Mouse (Mus musculus) forebrain, embryonic 10.5 days (tissue): Measurements from ENCODE around the gene Smn1. TPM values are rescaled to one million over a fixed set of nuclear protein-coding genes. Genes with fewer than 3 reads are reported as not detected.

Experiments
- DNase-seq: peaks from one replicate; pipeline ENCODE4 v3.0.0-alpha.2; 2017; ENCODE audit warnings: low spot score; ENCODE audit errors: extremely low spot score
- H3K27ac ChIP-seq: fragments of 300-500 bp; sonication (generic); 2 replicates; pipeline ENCODE4 v1.5.1; 2016; ENCODE audit warnings: mild to moderate bottlenecking
- H3K27me3 ChIP-seq: fragments of 300-500 bp; sonication (generic); 2 replicates; pipeline ENCODE4 v1.6.1; 2016; ENCODE audit warnings: mild to moderate bottlenecking; ENCODE audit not compliant: poor library complexity, severe bottlenecking
- H3K36me3 ChIP-seq: fragments of 300-500 bp; sonication (generic); replicated peaks from 2 replicates; pipeline ENCODE4 v1.6.1; 2016; ENCODE audit warnings: mild to moderate bottlenecking, moderate library complexity
- H3K4me1 ChIP-seq: fragments of 300-500 bp; sonication (generic); 2 replicates; pipeline ENCODE4 v1.6.1; 2016
- H3K4me3 ChIP-seq: fragments of 300-500 bp; sonication (generic); 2 replicates; pipeline ENCODE4 v1.5.1; 2016; ENCODE audit warnings: mild to moderate bottlenecking, moderate library complexity
- H3K9me3 ChIP-seq: fragments of 300-500 bp; sonication (generic); 2 replicates; pipeline ENCODE4 v1.6.1; 2016; ENCODE audit warnings: mild to moderate bottlenecking, moderate library complexity
- WGBS: fragments of 180-500 bp; shearing (Covaris S2); methylation state at CpG from one replicate; pipeline ENCODE4 v1.1.7; 2016; 5-methylcytosine and 5-hydroxymethylcytosine counted together
- polyA plus RNA-seq: library from polyadenylated mRNA; unstranded; fragments of >200 nt; fragmentation: Nextera tagmentation; extraction: Ambion mirVana; gene quantifications from 2 replicates; pipeline ENCODE4 v1.2.1, GENCODE M21; 2016

Gene Smn1
- 90.5 and 96.0 TPM in 2 replicates for polyA plus RNA-seq

DNA sequence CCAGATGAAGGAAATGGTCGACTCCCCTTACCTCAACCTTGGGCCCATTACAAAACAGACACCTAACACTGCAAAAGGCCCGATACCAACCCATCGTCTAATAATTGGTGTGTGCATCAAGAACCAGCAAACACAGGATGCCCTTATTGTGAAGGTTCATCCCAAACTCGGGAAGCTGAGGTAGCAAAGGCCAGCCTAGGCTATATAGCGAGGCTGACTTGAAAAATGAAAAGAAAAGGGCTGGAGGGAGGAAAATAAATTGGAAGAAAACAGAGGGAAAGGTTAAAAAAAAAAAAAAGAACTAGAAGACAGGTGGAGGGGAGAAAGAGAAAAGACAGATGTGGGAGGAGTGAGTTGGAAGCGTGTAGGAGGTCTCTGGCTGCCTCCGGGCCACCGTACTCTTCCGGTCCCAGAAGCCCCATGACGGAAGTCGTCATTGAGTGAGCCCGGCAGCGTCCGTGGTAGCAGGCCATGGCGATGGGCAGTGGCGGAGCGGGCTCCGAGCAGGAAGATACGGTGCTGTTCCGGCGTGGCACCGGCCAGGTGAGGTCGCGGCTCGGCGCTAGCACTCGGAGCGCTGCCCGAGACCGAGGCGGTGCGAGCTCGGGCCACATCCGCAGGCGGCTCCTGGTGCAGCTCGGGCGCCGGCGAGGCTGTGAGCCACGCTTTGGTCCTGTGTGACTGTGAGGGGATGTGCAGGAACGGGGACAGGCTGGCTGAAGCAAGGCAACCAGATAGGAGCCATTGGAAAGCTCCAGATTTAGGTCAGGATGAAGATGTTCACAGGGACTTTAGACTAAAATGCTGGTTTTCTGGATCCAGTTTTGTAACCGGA is at the start of gene Smn1:
Smn1 (plus strand) TSS at position 430 of the 835 bp plus-strand sequence.
- H3K36me3 ChIP-seq = peaks cover 30% of the 10 kb centered on the region
- H3K4me3 ChIP-seq = peak within 1 kb of the TSS; percentile 97

DNA sequence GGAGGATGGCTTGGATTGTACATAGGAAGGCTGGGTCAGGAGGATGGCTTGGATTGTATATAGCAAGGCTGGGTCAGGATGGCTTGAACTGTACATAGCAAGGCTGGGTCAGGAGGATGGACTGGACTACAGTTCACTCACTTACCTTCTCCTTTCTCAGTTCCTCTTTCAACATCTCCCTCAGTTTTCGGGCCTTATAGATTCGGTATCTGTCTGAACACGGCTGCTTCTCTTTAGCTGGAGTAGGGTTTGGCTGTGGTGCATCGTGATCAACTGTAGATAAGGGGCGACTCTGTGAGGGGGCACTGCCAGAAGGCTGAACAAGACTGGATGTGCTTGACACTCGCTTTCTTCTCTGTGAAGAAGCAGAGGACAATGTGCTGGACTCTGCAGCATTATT is 25.8 kb upstream of the Smn1 start:
- peaks cover 17% of the 10 kb centered on the region for H3K4me1 ChIP-seq
- 91% methylated on average over 6 of the region's 6 CpGs for WGBS
- no peaks in the 10 kb centered on the region for H3K27me3 ChIP-seq
- peaks cover 52% of the 10 kb centered on the region for H3K36me3 ChIP-seq
- no peaks in the 10 kb centered on the region for H3K9me3 ChIP-seq
- DNase-seq = no peak
- no peak overlapping the region for H3K27ac ChIP-seq
- H3K4me3 ChIP-seq = no peak overlapping the region

More for the DNA sequence above, at the start of gene Smn1:
- WGBS = 4% methylated on average over 42 of the region's 42 CpGs
- Histone ChIP-seq H3K27ac (peak within 1 kb of the TSS; percentile 82), H3K27me3 (no peaks in the 10 kb centered on the region), H3K9me3 (no peaks in the 10 kb centered on the region), H3K4me1 (peaks cover 17% of the 10 kb centered on the region)
- peak; percentile 91 for DNase-seq

DNA sequence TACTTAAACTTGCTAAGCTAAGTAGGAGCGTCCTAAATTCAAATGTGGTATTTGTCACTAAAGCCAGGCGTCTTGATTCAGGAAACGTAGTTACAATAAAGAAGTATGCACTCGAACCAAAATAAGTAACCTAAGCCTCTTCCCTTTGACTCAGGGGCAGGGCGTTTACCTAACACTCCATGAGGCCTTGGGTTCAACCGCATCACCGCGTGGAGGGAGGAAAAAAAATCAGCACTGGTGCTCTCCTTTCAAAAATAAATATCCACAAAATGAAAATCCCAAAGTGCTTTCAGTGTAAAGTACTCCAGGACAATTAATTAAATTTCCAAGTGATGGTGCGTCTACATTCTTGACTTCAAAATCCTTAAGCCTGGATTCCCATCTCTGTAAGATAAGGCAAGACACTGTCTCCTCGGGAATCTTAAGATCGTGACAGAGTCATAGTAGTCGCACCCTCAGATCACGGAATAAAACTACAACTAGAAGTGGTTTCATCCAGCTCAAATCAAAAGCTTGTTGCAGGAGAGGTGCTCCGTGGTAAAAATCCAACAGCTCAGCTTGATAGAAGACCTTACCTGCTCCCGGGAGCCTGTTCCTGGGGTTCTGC is 21.5 kb upstream of the Smn1 start:
- peaks cover 9% of the 10 kb centered on the region for H3K36me3 ChIP-seq
- H3K4me1 ChIP-seq = peaks cover 31% of the 10 kb centered on the region
- WGBS = 9% methylated on average over 15 of the region's 15 CpGs
- no peaks in the 10 kb centered on the region for H3K9me3 ChIP-seq
- H3K27me3 ChIP-seq = no peaks in the 10 kb centered on the region
- H3K27ac ChIP-seq = peak overlapping the region; percentile 93
- peak overlapping the region; percentile 98 for H3K4me3 ChIP-seq
- DNase-seq = no peak

DNA sequence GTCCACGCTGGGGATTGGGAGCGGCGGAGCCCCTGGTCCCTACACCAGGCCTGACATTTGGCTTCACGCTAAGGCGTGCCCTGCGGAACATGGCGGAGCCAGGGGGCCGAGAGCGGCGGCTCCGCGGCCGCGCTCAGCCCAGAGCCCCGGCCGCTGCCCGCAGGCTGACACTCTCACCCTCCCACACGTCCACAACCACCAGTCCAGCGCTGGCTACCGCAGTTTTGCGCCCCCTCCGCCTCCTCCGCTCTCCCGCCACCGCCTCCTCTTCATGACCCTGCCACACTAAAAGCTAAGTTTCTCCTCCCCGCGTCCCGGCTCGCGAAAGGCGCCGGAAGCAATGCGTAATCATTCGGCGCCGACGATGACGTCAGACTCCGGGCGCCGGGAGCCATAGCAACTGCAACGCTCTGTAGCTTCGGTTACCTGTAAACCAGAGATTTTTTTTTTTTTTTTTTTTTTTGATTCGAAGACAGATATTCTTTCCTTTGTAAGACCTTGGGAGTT is 20.9 kb upstream of the Smn1 start, which contains the start of gene Bdp1:
Bdp1 (minus strand) TSS at position 323 of the 507 bp plus-strand sequence.
- Histone ChIP-seq H3K36me3 (peaks cover 3% of the 10 kb centered on the region), H3K9me3 (no peaks in the 10 kb centered on the region), H3K4me1 (peaks cover 37% of the 10 kb centered on the region), H3K4me3 (peak within 1 kb of the TSS; percentile 98), H3K27me3 (no peaks in the 10 kb centered on the region), H3K27ac (peak within 1 kb of the TSS; percentile 93)
- WGBS = under 1% methylated on average over 43 of the region's 44 CpGs
- peak; percentile 92 for DNase-seq

DNA sequence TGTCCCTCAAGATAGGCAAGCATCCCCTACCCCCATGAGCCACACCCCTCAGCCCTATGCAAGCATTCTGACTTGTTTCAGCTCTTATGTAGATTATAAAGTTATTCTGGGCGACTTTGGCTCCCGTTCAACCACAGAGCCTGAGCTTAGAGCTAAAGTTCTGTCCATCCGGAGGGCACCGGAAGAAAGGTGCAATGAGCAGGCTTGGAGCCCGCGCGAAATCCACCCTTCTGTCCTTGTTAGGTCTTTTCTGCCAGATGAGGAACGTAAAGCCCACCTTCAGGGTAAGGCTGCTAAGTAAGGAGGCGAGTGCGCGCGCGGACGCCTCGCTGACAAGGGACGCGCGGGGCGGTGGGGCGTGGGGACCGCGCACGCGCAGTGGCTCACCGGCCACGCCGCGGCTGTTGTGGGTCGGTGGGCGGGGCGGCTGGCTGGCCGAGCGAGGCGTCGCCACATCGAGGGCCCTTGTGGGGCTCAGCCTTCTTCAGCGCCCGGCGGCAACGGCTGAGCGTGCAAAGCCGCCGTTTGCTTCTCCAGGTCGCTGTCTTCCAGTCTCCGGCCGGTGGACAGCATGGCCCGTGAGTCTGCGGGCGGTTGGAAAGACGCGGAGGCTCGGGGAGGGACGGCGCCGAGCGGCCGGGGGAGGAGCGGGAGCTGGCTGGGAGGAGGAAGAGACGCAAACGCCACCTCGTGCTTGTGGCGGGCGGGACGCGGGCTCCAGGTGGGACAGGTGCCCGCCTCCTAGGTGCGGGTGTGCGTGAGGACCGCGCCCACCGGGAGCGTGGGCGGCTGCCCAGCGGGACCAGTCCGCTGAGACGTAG is 16.8 kb upstream of the Smn1 start, which contains the start of gene Serf1:
Serf1 (plus strand) TSS at position 361 of the 821 bp plus-strand sequence.
- Histone ChIP-seq H3K36me3 (peaks cover 8% of the 10 kb centered on the region), H3K4me3 (peak within 1 kb of the TSS; percentile 78), H3K9me3 (no peaks in the 10 kb centered on the region), H3K27ac (peak within 1 kb of the TSS; percentile 88), H3K4me1 (peaks cover 29% of the 10 kb centered on the region), H3K27me3 (no peaks in the 10 kb centered on the region)
- DNase-seq = peak; percentile 81
- WGBS = 1% methylated on average over 74 of the region's 76 CpGs

DNA sequence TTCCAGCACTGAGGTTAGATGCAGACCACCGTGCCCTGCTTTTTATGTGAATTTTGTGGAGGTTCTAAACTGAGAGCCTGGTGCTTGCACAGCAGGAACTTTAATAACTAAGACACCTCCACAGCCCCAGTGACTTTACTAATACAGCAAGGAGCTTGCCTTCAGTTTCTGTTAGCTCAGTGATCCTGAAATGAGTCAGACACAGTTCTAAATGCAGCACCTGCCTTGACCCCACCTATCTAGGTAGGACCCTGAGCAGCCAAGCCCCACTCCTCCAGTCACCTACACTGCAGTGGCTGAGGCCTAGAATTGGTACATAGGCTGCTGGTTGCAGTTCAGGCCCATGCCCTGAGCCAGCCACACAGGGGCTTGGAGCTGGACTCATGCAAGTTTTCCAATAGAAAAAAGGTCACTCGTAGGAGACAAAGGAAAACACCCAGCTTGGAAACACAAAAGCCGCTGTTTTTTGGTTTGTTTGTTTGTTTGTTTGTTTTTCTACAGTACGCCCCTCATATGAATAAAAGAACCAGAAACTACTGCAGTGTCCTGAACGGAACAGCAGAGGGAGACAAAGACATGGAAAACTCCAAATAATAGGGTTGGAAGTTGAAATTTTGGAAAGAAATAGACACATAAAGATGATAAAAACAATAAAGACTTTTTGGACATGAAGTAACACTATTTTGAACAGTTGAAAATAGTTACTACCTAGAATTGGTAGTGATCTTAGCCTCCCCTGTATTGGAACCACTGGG is 12.3 kb upstream of the Smn1 start:
- Histone ChIP-seq H3K9me3 (no peaks in the 10 kb centered on the region), H3K4me1 (peaks cover 19% of the 10 kb centered on the region), H3K36me3 (peaks cover 24% of the 10 kb centered on the region), H3K4me3 (no peak overlapping the region), H3K27me3 (no peaks in the 10 kb centered on the region), H3K27ac (no peak overlapping the region)
- no peak for DNase-seq
- WGBS = 57% methylated on average over 5 of the region's 5 CpGs

DNA sequence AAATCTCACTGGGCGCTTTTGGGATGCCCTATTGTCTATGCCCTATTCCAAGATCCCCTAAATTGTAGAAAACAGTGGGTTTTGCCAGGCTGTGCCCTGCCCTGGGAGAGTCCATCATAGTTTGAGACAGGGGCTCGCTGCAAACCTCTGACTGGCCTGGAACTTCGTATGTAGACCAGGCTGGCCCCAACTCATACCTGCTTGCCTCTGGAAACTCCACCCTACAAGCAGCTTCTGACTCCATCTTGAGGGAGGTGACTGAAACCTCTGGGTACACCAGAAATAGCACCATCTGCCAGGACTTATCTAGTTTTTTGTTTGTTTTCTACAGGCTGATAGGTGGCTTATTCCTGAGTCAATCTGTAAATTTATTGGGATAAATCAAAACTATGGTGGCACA is 682 bp upstream of the Smn1 start:
- Histone ChIP-seq H3K4me1 (peaks cover 17% of the 10 kb centered on the region), H3K27ac (peak overlapping the region; percentile 82), H3K4me3 (peak overlapping the region; percentile 97), H3K36me3 (peaks cover 23% of the 10 kb centered on the region), H3K9me3 (no peaks in the 10 kb centered on the region), H3K27me3 (no peaks in the 10 kb centered on the region)
- 85% methylated on average over 3 of the region's 3 CpGs for WGBS
- no peak for DNase-seq

DNA sequence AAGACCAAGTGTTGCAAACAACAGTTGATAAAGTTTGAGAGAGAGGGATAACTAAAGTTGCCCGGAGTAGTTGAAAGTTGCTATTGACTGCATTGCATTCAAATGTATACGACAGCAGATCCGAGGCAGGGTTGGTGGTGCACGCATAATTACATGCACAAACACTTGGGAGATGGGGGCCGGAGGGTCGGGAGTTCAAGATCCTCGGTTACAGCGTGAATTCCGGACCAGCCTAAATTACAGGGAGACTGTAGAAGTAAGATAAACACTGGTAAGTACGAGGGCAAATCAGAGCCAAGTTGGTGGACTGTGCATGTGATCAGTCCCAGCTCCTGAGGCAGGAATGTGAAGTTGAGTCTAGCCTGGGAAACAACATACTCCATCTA is 599 bp downstream of the Smn1 start:
- Histone ChIP-seq H3K4me1 (peaks cover 17% of the 10 kb centered on the region), H3K4me3 (peak overlapping the region; percentile 97), H3K9me3 (no peaks in the 10 kb centered on the region), H3K27ac (peak overlapping the region; percentile 82), H3K36me3 (peaks cover 35% of the 10 kb centered on the region), H3K27me3 (no peaks in the 10 kb centered on the region)
- WGBS = 5% methylated on average over 10 of the region's 10 CpGs
- no peak for DNase-seq

DNA sequence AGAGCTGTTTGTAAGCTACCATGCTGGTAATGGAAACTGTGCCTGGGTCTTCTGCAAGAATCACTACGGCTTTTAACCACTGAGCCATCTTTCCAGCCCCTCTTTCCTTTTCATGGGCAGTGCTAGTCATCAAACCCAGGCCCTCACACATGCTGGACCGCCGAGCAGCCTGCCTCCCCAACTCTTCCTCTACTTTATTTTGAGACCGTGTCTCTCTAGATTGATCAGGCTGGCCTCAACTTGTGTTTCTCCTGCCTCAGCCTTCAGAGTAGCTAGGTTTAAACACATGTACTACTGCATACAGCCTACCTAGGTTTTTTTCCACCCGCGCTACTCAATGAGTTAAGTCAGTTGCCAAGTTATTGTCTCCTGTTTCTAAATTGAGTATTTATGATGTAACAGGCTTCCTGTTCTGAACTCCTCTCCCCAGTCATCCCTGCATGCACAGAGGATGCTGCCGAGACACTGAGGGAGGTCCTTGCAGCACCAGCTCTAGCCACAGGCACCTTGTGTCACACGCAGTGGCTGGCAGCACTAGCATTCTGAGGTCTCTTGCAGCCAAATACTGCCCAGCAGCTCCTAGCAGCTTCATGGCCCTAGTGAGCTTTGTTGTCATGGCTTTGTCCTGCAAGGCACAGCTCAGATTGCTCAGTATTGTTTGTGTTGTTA is 17.1 kb downstream of the Smn1 start:
- Histone ChIP-seq H3K4me1 (no peaks in the 10 kb centered on the region), H3K27me3 (no peaks in the 10 kb centered on the region), H3K9me3 (no peaks in the 10 kb centered on the region), H3K4me3 (no peak overlapping the region), H3K36me3 (peaks cover 26% of the 10 kb centered on the region), H3K27ac (no peak overlapping the region)
- WGBS = 84% methylated on average over 8 of the region's 8 CpGs
- no peak for DNase-seq

DNA sequence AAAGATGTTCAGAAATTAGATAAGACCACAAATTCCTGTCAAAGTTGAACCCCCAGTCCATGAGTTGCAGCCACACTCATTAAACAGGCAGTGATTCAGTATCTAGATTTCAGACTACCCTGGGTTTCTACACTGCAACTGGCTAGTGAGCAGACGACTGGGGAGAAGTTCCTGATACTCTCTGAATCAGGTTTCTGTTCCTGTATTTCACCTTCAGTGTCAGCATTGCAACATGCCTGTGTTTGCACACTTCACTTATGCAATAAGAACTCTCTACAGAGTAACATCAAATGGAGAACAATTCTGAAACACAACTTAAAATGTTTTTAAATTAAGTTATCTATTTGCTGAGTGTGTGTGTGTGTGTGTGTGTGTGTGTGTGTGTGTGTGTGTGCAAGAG is 28.0 kb downstream of the Smn1 start:
- Histone ChIP-seq H3K9me3 (no peaks in the 10 kb centered on the region; the same call in 1 of the 2 replicates), H3K4me1 (no peaks in the 10 kb centered on the region), H3K36me3 (no peaks in the 10 kb centered on the region), H3K4me3 (no peak overlapping the region), H3K27me3 (no peaks in the 10 kb centered on the region), H3K27ac (no peak overlapping the region)
- 76% methylated on average over 1 of the region's 1 CpGs for WGBS
- DNase-seq = no peak

DNA sequence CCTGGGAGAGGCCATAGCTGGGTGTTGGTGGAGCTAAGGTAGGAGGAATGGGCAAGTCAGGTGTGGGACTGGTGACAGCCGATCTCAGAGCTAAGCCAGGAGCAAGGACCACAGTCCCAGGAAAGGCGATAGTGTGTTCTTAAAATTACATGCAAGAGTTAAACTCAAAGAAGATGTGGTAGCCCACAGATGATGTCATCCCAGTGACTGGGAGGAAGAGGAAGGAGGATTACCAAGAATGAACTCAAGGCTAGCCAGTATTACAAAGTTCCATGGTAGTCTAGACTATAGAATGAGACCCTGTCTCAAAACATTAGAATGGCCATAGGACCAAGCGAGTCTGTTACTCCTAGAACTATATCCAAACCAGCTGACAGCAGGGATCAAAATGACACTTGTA is 32.0 kb downstream of the Smn1 start:
- no peak overlapping the region for H3K4me3 ChIP-seq
- no peaks in the 10 kb centered on the region for H3K9me3 ChIP-seq
- no peak overlapping the region for H3K27ac ChIP-seq
- WGBS = 91% methylated on average over 3 of the region's 3 CpGs
- no peaks in the 10 kb centered on the region for H3K4me1 ChIP-seq
- DNase-seq = no peak
- H3K36me3 ChIP-seq = no peaks in the 10 kb centered on the region
- H3K27me3 ChIP-seq = no peaks in the 10 kb centered on the region
